Mouse (Mus musculus): Measurements from ENCODE around the gene Atp13a3.
A peak's percentile ranks its signal among the peaks of the same experiment; 100 is the strongest.

Atp13a3 gene

GRCm38 (mm10) chr16:30314236-30314635, 91.5 kb downstream of the Atp13a3 start:
- no peak for DNase-seq

DNA sequence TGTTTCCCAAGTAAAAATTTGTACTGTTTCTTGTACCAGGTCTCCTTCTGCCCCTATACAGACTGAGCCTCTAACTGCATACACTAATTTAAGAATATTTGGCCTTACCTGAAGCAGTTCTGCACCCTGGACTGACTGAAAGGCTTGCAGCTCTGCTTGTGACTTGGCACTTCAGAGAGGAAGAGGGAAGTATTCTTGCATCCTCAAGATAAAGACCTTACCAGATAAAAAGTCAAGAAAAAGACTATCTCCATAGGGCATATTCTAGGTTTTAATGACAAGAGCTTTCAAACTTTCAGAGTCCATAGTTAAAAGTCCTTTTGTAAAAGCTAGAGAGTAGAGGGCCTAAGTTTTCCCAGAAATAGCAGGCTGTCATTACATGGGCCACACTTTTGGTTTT, 95.1 kb downstream of the Atp13a3 start, which contains the start of gene Gp5:
Gene Gp5 (minus strand): TSS at position 133 of the 400 bp plus-strand sequence.
- no peak for DNase-seq

DNA sequence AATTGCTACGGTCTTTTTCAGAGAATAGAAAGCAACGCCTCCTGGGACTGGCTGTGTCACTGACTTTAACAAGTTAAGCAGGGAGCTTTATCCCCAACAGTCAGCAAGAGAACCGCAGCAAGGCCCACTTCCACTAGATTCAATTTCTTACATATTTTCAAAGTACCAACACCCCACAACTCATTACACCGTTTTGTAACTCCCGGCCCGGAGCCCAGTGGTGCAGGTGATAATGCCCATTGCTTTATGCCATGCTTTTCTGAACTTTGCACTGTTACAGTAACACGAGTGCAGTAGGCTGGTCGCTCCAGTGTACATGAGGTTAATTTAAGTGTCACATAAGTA, 95.6 kb downstream of the Atp13a3 start:
- no peak for DNase-seq

- peak; percentile 45 to 53 for DNase-seq
Observed at GRCm38 (mm10) chr16:30309395-30310170, 96.2 kb downstream of the Atp13a3 start.

GRCm38 (mm10) chr16:30308616-30309394, 97.0 kb downstream of the Atp13a3 start:
- DNase-seq: peak; percentile 80 to 83

GRCm38 (mm10) chr16:30307961-30308615, 97.7 kb downstream of the Atp13a3 start:
- DNase-seq: no peak

DNA sequence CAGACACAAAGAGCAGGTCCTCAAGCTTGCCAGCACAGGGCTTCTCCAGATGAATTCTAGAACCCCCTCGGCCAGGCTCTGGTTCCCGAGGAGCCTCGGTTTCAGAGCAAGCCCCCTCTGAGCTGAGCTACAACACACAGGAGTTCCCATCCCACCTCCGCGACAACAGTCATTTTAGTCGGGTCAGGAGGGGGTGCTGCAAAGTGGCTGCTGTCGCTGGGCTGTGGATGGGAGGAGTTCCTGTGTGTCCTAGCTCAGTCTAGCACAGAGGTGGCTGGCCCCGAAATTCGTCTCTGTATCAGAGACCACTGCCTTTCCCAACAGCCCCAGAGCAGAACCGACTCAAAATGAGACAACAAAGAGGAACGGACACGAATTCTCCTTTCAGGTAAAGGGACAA, 98.5 kb downstream of the Atp13a3 start:
- no peak for DNase-seq

DNA sequence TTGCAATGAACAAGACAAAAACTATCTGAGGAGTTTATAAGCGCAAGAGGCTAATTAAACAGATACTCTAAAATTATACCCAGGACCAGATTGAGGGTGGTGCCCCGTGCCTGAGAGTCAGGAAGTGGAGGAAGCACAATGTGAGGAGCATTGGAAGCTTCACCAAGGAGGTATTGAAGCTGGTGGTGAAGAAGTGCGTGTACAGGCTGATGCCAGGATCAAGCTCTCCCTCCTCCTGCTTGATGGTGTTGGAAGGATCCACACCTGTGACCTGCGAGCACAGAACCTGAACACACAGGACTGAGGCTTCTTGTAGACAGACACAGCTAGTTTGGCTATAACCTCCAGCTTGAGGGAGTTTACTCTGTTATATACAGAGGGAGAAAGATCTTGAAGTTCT, 99.7 kb downstream of the Atp13a3 start:
- no peak for DNase-seq

DNA sequence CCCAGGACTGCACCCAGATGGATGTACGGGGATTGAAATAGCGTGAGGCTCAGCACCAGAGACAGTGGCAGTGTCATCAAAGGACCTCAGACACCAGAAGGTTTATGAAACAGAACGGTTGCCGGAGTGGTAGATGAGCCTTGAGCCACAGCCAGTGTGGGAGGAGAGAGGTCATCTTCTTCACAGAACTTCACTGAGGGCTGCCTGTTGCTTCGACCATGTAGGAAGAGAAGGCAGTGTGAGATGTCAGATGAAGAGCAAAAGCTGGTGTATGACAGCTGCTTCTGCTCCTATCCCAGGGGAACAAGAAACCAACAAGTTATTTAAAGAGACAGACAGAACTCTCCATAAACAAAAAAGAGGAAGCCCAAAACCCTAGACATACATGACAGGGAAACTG, 101.5 kb downstream of the Atp13a3 start:
- DNase-seq: no peak

DNA sequence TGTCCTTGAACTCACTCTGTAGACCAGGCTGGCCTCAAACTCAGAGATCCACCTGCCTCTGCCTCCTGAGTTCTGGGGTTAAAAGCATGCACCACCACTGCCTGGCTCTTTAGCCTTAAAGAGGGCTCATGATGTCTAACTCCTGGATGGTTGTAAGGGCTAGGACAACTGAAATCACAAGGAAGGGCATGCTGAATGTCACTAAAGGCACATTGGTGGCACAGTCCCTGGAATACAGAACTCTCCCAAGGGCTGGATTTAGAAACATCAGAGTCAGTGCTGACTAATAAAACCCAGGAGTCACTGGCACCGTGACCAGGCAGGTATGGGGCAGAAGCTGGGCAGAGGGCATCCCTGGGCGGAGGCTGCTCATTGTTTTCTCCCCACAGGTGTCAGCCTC, 102.4 kb downstream of the Atp13a3 start:
- no peak for DNase-seq

- DNase-seq: no peak
Observed at GRCm38 (mm10) chr16:30302686-30303085, 103.1 kb downstream of the Atp13a3 start.

- DNase-seq: no peak
Observed at GRCm38 (mm10) chr16:30299711-30300277, 106.0 kb downstream of the Atp13a3 start.

DNA sequence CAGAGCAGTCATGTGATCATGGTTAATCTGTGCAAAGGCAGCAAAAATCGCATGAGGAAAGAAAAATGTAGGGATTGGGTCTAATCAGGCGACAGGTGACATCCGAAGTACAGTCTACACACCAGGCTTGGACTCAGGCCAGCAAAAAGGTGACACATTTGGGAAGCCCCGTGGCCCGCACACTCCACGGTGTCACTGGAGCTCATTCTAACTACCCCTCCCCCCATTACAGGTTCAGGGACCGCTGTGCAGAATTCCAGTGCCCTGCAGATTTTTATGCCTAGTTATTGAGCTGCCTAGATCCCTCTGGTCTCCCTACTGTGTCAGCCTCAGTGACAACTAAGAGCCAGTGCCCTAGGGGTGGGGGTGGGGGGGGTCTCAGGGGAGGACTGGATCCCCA, 108.3 kb downstream of the Atp13a3 start:
- DNase-seq: no peak

DNA sequence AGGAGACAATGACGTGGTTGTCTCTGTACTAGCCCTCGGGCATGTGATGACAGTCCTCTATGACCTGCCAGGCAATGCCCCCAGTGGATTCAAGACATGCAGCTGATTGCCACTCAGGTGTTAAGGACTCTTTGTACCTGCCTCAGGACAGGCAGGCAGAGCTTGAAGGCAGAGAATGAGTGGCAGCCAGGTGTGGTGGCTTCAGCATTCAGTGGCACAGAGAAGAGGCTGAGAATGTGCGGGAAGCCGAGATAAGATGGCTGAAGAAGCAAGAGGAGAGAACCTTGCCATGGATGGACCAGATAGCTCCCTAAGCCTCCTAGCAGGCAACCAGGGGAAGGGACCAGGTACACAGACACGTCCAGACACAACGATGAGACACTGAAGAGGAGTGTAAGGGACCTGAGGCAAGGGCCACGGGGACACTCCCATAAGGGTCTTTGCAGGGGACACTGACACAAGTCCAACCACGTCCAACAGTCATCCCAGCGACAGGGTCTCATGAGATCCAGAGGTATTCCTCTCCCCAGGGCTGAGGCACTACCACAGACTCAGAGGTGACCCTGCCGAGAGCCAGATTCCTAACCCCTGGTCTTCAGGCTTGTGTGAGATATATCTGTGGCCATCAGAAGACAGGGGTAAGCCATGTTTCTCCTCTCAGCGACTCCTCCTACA, 109.0 kb downstream of the Atp13a3 start:
- no peak for DNase-seq

DNA sequence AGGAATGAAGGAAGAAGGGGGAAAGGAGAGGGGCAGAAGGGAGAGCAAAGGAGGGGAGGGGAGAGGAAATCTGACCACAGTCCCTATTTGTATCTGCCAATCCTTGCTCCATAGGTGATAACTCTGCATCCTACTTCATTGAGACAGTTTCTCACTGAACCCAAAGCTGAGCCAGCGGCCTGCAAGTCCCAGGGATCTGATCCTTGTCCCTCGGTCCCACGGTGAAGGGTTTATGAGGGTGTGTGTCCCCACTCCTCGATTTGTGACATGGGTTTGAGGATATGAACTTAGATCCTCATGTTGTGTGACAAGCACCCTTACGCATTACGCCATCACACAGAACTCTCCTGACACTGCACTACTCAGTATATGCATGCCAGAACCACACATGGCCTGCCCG, 110.7 kb downstream of the Atp13a3 start:
- no peak for DNase-seq

DNA sequence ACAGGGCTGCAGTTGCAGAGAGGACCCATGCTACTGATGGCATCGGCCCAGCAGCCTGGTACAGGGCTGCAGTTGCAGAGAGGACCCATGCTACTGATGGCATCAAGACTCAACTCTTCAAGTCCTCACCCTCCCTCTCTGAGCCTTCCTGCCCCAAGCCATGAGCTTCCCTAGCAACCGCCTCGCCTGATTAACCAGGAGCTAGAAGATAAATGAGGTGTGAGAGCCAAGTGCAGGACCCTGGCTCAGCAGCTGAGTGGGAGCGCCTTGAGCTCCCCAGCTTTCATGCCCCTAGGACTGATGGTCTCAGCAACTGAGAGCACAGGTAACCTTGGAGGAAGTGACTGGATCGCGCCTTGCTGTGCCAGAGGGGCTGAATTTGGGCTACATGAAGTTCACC, 115.3 kb downstream of the Atp13a3 start:
- no peak for DNase-seq

DNA sequence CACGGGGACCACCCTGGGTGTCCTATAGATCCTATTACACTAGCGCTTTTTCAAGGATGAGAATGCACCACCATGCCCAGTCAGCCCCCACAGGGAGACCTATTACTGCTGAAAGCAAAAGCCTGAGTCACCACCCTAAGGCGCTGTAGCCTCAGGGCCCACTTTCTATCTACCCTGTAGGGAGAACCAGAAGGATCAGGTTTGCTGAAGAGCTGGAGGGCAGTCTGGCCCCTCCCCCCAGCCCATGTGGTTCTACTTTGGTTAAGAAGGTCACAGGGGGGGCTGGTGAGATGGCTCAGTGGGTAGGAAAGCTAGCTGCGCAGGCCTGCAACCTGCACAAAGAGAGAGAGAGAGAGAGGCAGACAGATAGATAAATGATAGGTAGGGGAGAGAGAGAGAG, 120.1 kb downstream of the Atp13a3 start:
- no peak for DNase-seq

- DNase-seq: peak; percentile 47 to 69
Observed at GRCm38 (mm10) chr16:30283743-30284337, 121.9 kb downstream of the Atp13a3 start.

DNA sequence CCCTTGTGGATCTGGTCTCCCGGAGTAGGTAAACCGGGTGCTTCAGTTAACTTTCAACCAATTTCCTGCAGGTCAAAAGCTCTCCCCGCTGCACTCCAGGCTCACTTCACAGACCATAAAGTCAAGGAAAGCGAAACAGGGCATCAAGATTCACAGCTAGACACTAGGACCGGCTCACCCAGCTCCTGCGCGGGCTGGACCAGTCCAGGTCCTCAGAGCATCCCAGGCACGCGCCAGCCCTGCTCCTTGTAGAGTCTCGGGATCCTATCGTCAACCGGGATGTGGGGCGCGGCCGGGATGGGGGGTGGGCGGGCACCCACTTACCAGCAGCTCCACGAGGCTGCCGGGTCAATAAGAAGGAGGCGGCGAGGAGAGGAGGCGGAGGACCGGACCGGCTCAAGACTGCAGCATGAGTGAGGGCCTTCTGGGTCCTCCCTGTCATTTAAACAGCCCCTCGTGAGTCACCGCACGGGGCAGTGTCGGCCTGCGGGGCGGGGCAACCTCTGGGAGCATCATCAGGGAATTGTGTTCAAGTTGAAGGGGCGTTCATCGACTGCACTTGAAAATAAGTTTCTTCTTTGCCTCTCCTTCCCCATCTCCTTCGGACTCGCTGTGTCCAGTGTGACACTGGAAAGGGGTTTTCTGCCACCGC, 122.8 kb downstream of the Atp13a3 start, which contains the start of gene Lrrc15:
Gene Lrrc15 (minus strand): TSS at position 413 of the 652 bp plus-strand sequence.
- no peak for DNase-seq

GRCm38 (mm10) chr16:30280676-30281297, 125.0 kb downstream of the Atp13a3 start:
- DNase-seq: no peak

- no peak for DNase-seq
Observed at GRCm38 (mm10) chr16:30278406-30278805, 127.4 kb downstream of the Atp13a3 start.

Data from cerebellum, postnatal 25 days (tissue).